Mouse (Mus musculus): ENCODE data around the gene Gm12695.
A peak's percentile ranks its signal among the peaks of the same experiment; 100 is the strongest.

The Gm12695 gene

GRCm38 (mm10) chr4:96785086-96785485 is at the start of gene Gm12695:
TSS of gene Gm12695 (minus strand) at chr4:96785186.
- no peak for DNase-seq

GRCm38 (mm10) chr4:96825540-96826045 is 40.6 kb upstream of the Gm12695 start:
- no peak for DNase-seq

GRCm38 (mm10) chr4:96806824-96807808 is 22.1 kb upstream of the Gm12695 start:
- DNase-seq, result no peak

- DNase-seq, result peak; percentile 39
Measured at GRCm38 (mm10) chr4:96799380-96800157, 14.6 kb upstream of the Gm12695 start.

GRCm38 (mm10) chr4:96797583-96797982 is 12.6 kb upstream of the Gm12695 start:
- peak; percentile 6 for DNase-seq

GRCm38 (mm10) chr4:96791301-96791700 is 6.3 kb upstream of the Gm12695 start:
- no peak for DNase-seq

- no peak for DNase-seq
Measured at GRCm38 (mm10) chr4:96789905-96790304, 4.9 kb upstream of the Gm12695 start.

- DNase-seq, result no peak
Measured at GRCm38 (mm10) chr4:96786610-96787009, 1.6 kb upstream of the Gm12695 start.

- no peak for DNase-seq
Measured at GRCm38 (mm10) chr4:96772966-96773566, 11.9 kb downstream of the Gm12695 start.

GRCm38 (mm10) chr4:96766396-96766998 is 18.5 kb downstream of the Gm12695 start:
- DNase-seq, result peak; percentile 15

GRCm38 (mm10) chr4:96751953-96752352 is 33.0 kb downstream of the Gm12695 start:
- no peak for DNase-seq

- peak; percentile 15 for DNase-seq
Measured at GRCm38 (mm10) chr4:96740472-96740871, 44.5 kb downstream of the Gm12695 start.

GRCm38 (mm10) chr4:96729256-96729655 is 55.7 kb downstream of the Gm12695 start:
- DNase-seq, result no peak

- no peak for DNase-seq
Measured at GRCm38 (mm10) chr4:96728211-96728610, 56.8 kb downstream of the Gm12695 start.

GRCm38 (mm10) chr4:96725415-96726055 is 59.5 kb downstream of the Gm12695 start:
- peak; percentile 17 for DNase-seq

GRCm38 (mm10) chr4:96722301-96722700 is 62.7 kb downstream of the Gm12695 start:
- no peak for DNase-seq

- peak; percentile 54 for DNase-seq
Measured at GRCm38 (mm10) chr4:96718977-96719966, 65.7 kb downstream of the Gm12695 start.

- no peak for DNase-seq
Measured at GRCm38 (mm10) chr4:96718503-96718902, 66.5 kb downstream of the Gm12695 start.

GRCm38 (mm10) chr4:96705281-96705951 is 79.6 kb downstream of the Gm12695 start:
- DNase-seq, result peak; percentile 63

GRCm38 (mm10) chr4:96698218-96698561 is 86.8 kb downstream of the Gm12695 start:
- DNase-seq, result no peak
